Mouse (Mus musculus) MEL (cell line): ENCODE data around the gene Nf1. TPM values are rescaled to one million over a fixed set of nuclear protein-coding genes. Genes with fewer than 3 reads are reported as not detected.
A peak's percentile ranks its signal among the peaks of the same experiment; 100 is the strongest.

Source experiments
- DNase-seq: peaks from one replicate; pipeline ENCODE4 v3.0.0; 2011; ENCODE audit warnings: low read depth, low spot score
- H3K27ac ChIP-seq: 2 replicates; pipeline ENCODE4 v1.5.1; 2012; ENCODE audit warnings: low read depth, mild to moderate bottlenecking, control low read depth, low read length, moderate library complexity; ENCODE audit not compliant: control insufficient read depth
- H3K27me3 ChIP-seq, 2 experiments: fragments of 150-350 bp in 1 of 2; sonication (generic) in 1 of 2; 2 replicates each; pipeline ENCODE4 v1.6.1; 2012; ENCODE audit warnings: low read length in 2 of 2, mild to moderate bottlenecking in 2 of 2, improper control_type of control experiment in 1 of 2, moderate library complexity in 1 of 2; ENCODE audit not compliant: insufficient read depth in 2 of 2, control insufficient read depth in 1 of 2
- H3K36me3 ChIP-seq, 2 experiments: 2 replicates each; pipeline ENCODE4 v1.6.1; 2012 to 2014; ENCODE audit warnings: low read length in 2 of 2, improper control_type of control experiment in 1 of 2, inconsistent platforms in 1 of 2, mild to moderate bottlenecking in 1 of 2; ENCODE audit not compliant: insufficient read depth in 2 of 2, control insufficient read depth in 1 of 2
- H3K4me1 ChIP-seq, 2 experiments: fragments of 150-350 bp in 1 of 2; sonication (generic) in 1 of 2; 2 replicates each; pipeline ENCODE4 v1.6.1; 2012; ENCODE audit warnings: low read length in 2 of 2, improper control_type of control experiment in 1 of 2, mild to moderate bottlenecking in 1 of 2; ENCODE audit not compliant: insufficient read depth in 2 of 2, control insufficient read depth in 1 of 2
- H3K4me3 ChIP-seq, 2 experiments: fragments of 150-350 bp in 1 of 2; sonication (generic) in 1 of 2; 2 replicates each; pipeline ENCODE4 v1.5.1; 2012; ENCODE audit warnings: low read depth in 2 of 2, low read length in 2 of 2, mild to moderate bottlenecking in 2 of 2, moderate library complexity in 2 of 2, control low read depth in 1 of 2, improper control_type of control experiment in 1 of 2; ENCODE audit not compliant: control insufficient read depth in 1 of 2, insufficient read depth in 1 of 2
- H3K79me2 ChIP-seq: 2 replicates; pipeline ENCODE4 v1.6.1; 2012; ENCODE audit warnings: mild to moderate bottlenecking, low read length, moderate library complexity; ENCODE audit not compliant: control insufficient read depth, poor library complexity, insufficient read depth
- H3K9ac ChIP-seq: 2 replicates; pipeline ENCODE4 v1.6.1; 2012; ENCODE audit warnings: low read depth, mild to moderate bottlenecking, control low read depth, low read length, moderate library complexity; ENCODE audit not compliant: control insufficient read depth, poor library complexity, severe bottlenecking
- H3K9me3 ChIP-seq: fragments of 150-350 bp; sonication (generic); replicated peaks from 2 replicates; pipeline ENCODE4 v1.6.1; 2012; ENCODE audit warnings: mild to moderate bottlenecking, low read length, improper control_type of control experiment, moderate library complexity; ENCODE audit not compliant: insufficient read depth
- BHLHE40 ChIP-seq: IDR thresholded peaks from 2 replicates; pipeline ENCODE4 v1.6.1; 2012; ENCODE audit warnings: low read depth, mild to moderate bottlenecking, inconsistent platforms, low read length, improper control_type of control experiment, borderline replicate concordance
- CHD1 ChIP-seq: IDR thresholded peaks from 2 replicates; pipeline ENCODE4 v1.6.1; 2012; ENCODE audit warnings: low read depth, mild to moderate bottlenecking, inconsistent platforms, low read length, improper control_type of control experiment
- CTCF ChIP-seq, 3 experiments: IDR thresholded peaks in 2 of 3; conservative IDR thresholded peaks in 1 of 3; 2 replicates each; pipeline ENCODE4 v1.5.1; 2011 to 2012; ENCODE audit warnings: low read length in 3 of 3, low read depth in 2 of 3, mild to moderate bottlenecking in 2 of 3, improper control_type of control experiment in 1 of 3, inconsistent platforms in 1 of 3, mixed read lengths in 1 of 3, moderate library complexity in 1 of 3; ENCODE audit not compliant: control insufficient read depth in 1 of 3, insufficient read depth in 1 of 3, poor library complexity in 1 of 3, severe bottlenecking in 1 of 3
- E2F4 ChIP-seq: IDR thresholded peaks from 2 replicates; pipeline ENCODE4 v1.6.1; 2011; ENCODE audit warnings: low read depth, low read length, improper control_type of control experiment, borderline replicate concordance
- ELF1 ChIP-seq: IDR thresholded peaks from 2 replicates; pipeline ENCODE4 v1.6.1; 2014; ENCODE audit warnings: low read depth, mild to moderate bottlenecking, inconsistent platforms, low read length, improper control_type of control experiment, moderate library complexity
- GABPA ChIP-seq: IDR thresholded peaks from 2 replicates; pipeline ENCODE4 v1.6.1; 2012; ENCODE audit warnings: low read depth, mild to moderate bottlenecking, inconsistent platforms, low read length, improper control_type of control experiment, moderate library complexity
- JUND ChIP-seq: IDR thresholded peaks from 2 replicates; pipeline ENCODE4 v1.6.1; 2011; ENCODE audit warnings: low read depth, mild to moderate bottlenecking, improper control_type of control experiment, low read length
- POLR2A ChIP-seq, 2 experiments: IDR thresholded peaks; 2 replicates each; pipeline ENCODE4 v1.6.1; 2011 to 2012; ENCODE audit warnings: low read length in 2 of 2, mild to moderate bottlenecking in 2 of 2, control low read depth in 1 of 2, improper control_type of control experiment in 1 of 2, low read depth in 1 of 2, moderate library complexity in 1 of 2; ENCODE audit not compliant: control insufficient read depth in 1 of 2, insufficient read depth in 1 of 2, poor library complexity in 1 of 2
- POLR2AphosphoS5 ChIP-seq: IDR thresholded peaks from 2 replicates; pipeline ENCODE4 v1.6.1; 2012; ENCODE audit warnings: low read depth, borderline replicate concordance, mild to moderate bottlenecking, inconsistent platforms, low read length, moderate library complexity, mixed read lengths
- RAD21 ChIP-seq: IDR thresholded peaks from 2 replicates; pipeline ENCODE4 v1.6.1; 2011; ENCODE audit warnings: mild to moderate bottlenecking, low read depth, low read length, improper control_type of control experiment
- SMC3 ChIP-seq: IDR thresholded peaks from 2 replicates; pipeline ENCODE4 v1.6.1; 2011; ENCODE audit warnings: low read depth, low read length, improper control_type of control experiment
- TBP ChIP-seq: IDR thresholded peaks from 2 replicates; pipeline ENCODE4 v1.8.0; 2011; ENCODE audit warnings: low read depth, low read length, improper control_type of control experiment
- UBTF ChIP-seq: IDR thresholded peaks from 2 replicates; pipeline ENCODE4 v1.6.1; 2012; ENCODE audit warnings: low read depth, mild to moderate bottlenecking, inconsistent platforms, low read length, improper control_type of control experiment, moderate library complexity, borderline replicate concordance; ENCODE audit not compliant: insufficient read depth
- USF2 ChIP-seq, 2 experiments: IDR thresholded peaks; 2 replicates each; pipeline ENCODE4 v1.6.1; 2011 to 2012; ENCODE audit warnings: improper control_type of control experiment in 2 of 2, low read length in 2 of 2, borderline replicate concordance in 1 of 2, inconsistent platforms in 1 of 2, low read depth in 1 of 2, mild to moderate bottlenecking in 1 of 2; ENCODE audit not compliant: insufficient read depth in 1 of 2
- ZKSCAN1 ChIP-seq: IDR thresholded peaks from 2 replicates; pipeline ENCODE4 v1.6.1; 2012; ENCODE audit warnings: low read depth, mild to moderate bottlenecking, inconsistent platforms, low read length, improper control_type of control experiment, moderate library complexity
- ZMIZ1 ChIP-seq: IDR thresholded peaks from 2 replicates; pipeline ENCODE4 v1.6.1; 2012; ENCODE audit warnings: low read depth, mild to moderate bottlenecking, inconsistent platforms, low read length, improper control_type of control experiment, moderate library complexity
- polyA plus RNA-seq, 2 experiments: library from polyadenylated mRNA; stranded (reverse) in 1 of 2; unstranded in 1 of 2; fragments of >175 nt in 1 of 2; fragments of >200 nt in 1 of 2; gene quantifications; 2 replicates each; pipeline versions ENCODE4 v1.2.1 to v1.2.4; 2012; ENCODE audit warnings: low replicate concordance in 2 of 2, low read depth in 1 of 2; ENCODE audit not compliant: insufficient read length in 2 of 2, insufficient read depth in 1 of 2, missing spikeins in 1 of 2
- total RNA-seq: library from RNA; depleted of rRNA; stranded (reverse); fragments of 300-350 nt; gene quantifications from 2 replicates; pipeline ENCODE4 v1.2.3, GENCODE M21; 2012

Gene Nf1
- total and polyA plus RNA-seq, 3 experiments = 13.2 to 108 (median 20.3) TPM

GRCm38 (mm10) chr11:79523560-79524309 is 184.2 kb downstream of the Nf1 start, which contains the start of gene Evi2b (continued):
- TF ChIP-seq GABPA = no peak
- no peak for TF ChIP-seq ZKSCAN1
- peak; percentile 62; the same call in 1 of the 2 replicates for TF ChIP-seq POLR2AphosphoS5
- peak; percentile 52; the same call in 1 of the 2 replicates for TF ChIP-seq JUND
- TF ChIP-seq CTCF (IDR thresholded peaks at IDR 0.05 in 2 of 3, conservative IDR thresholded peaks at IDR 0.05 in 1 of 3; ENCODE audit: control insufficient read depth in 1 of 3, insufficient read depth in 1 of 3, low read depth in 2 of 3, low read length in 3 of 3, poor library complexity in 1 of 3, severe bottlenecking in 1 of 3) = no peak
- no peak for TF ChIP-seq RAD21
- TF ChIP-seq UBTF = no peak
- TF ChIP-seq E2F4 = no peak
- peak; percentile 23; the same call in 1 of the 2 replicates for TF ChIP-seq CHD1
- peak; percentile 85 for TF ChIP-seq ELF1
- no peak for TF ChIP-seq USF2 (IDR thresholded peaks at IDR 0.05; ENCODE audit: borderline replicate concordance in 1 of 2, insufficient read depth in 1 of 2, low read depth in 1 of 2, low read length in 2 of 2)
- peak; percentile 41 to 98; a peak in 3 of 4 replicates for TF ChIP-seq POLR2A (IDR thresholded peaks at IDR 0.05; ENCODE audit: control insufficient read depth in 1 of 2, insufficient read depth in 1 of 2, low read depth in 1 of 2, low read length in 2 of 2, poor library complexity in 1 of 2)
- peak; percentile 94 for TF ChIP-seq ZMIZ1
- TF ChIP-seq TBP = peak; percentile 97

DNA sequence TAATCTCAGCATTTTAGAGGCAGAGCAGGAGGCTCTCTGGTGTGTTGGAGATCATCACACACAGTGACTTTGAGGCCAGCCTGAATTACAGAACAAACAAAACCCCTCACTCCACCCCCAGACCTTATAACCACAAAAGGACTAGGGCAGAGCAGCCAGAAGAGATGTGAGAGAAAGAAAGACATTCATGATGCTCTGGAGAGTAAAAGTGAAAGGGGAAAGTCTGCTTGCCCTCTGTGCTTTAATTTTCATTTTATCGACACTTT is 184.8 kb downstream of the Nf1 start:
- DNase-seq = no peak
- Histone ChIP-seq H3K9ac (peak overlapping the region; percentile 87), H3K9me3 (no peaks in the 10 kb centered on the region), H3K79me2 (peaks cover 23% of the 10 kb centered on the region), H3K27me3 (no peaks in the 10 kb centered on the region), H3K4me1 (peaks cover 35 to 43% of the 10 kb centered on the region in 2 experiments), H3K36me3 (peaks cover 0 to 68% of the 10 kb centered on the region in 2 experiments; a peak in 2 of 4 replicates), H3K4me3 (peak overlapping the region; percentile 66 to 85), H3K27ac (peak overlapping the region; percentile 98)
- no peak for TF ChIP-seq BHLHE40

DNA sequence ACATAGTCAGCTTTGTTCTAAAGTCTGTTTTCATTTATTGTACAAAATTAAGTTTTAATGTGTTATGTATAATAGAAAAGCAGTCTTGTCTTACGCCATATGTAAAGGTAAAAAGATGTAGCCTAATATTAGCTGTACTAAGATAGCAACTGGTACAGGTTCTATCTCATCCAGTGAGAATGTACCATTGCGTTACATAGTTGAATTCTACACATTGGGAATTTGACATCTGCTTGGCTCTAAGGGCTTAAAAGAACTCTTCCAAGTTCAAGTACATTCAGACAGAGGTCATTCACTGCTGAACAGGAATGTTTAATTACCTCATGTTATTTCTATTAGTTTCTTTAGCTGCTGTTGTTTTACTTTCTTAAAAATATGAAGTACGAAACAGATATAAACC is 187.1 kb downstream of the Nf1 start:
- TF ChIP-seq SMC3 (no peak), E2F4 (no peak), CHD1 (peak; percentile 50), UBTF (no peak)
- no peak for DNase-seq
- Histone ChIP-seq H3K9ac (peak overlapping the region; percentile 65), H3K4me3 (peak overlapping the region; percentile 48 to 58), H3K27me3 (no peaks in the 10 kb centered on the region), H3K36me3 (peaks cover 0 to 49% of the 10 kb centered on the region in 2 experiments; a peak in 2 of 4 replicates), H3K27ac (peak overlapping the region; percentile 80), H3K79me2 (peaks cover 11% of the 10 kb centered on the region), H3K9me3 (no peaks in the 10 kb centered on the region), H3K4me1 (peaks cover 28% of the 10 kb centered on the region in 2 experiments)
